Mouse (Mus musculus): ENCODE measurements around the gene Gm14419. TPM values are rescaled to one million over a fixed set of nuclear protein-coding genes. Genes with fewer than 3 reads are reported as not detected.
"Not testable (repeated sequence)": the region's sequence is repeated elsewhere in the genome, so short reads cannot be mapped to it uniquely, and the experiment has no call there.

Gene Gm14419
- 10 to 100 TPM; 25.5 to 33.5 TPM for total RNA-seq (2021)
- long read RNA-seq, experiment 1, partial matches to known transcripts, result 0 of 7 reads
- long read RNA-seq, experiment 1, other reads (novel, unspliced or antisense), result 3 of 7 reads
- long read RNA-seq, experiment 2, partial matches to known transcripts, result 2 of 7 reads
- long read RNA-seq, experiment 2, other reads (novel, unspliced or antisense), result 1 of 7 reads

GRCm38 (mm10) chr2:177000656-177001055, at the start of gene Gm14419:
Gm14419 (plus strand) TSS chr2:177000956.
- H3K27ac ChIP-seq; H3K4me3 ChIP-seq; DNase-seq; intact Hi-C loops (cut with DNase I): not testable (repeated sequence)

Other genes with a start within 250 kb of the Gm14419 start
- gene Gm14295, start 202.3 kb upstream of the Gm14419 start, total RNA-seq (2021), result 10 to 100 TPM in 1 of 2 experiments, 1 to 10 TPM in 1; 8.6 to 13.4 TPM
- gene Gm14408, start 169.8 kb upstream of the Gm14419 start, total RNA-seq (2021), result not detected
- 1 to 10 TPM; 3.5 to 3.6 TPM for gene Gm14296, start 73.1 kb upstream of the Gm14419 start, total RNA-seq (2021)
- 1 to 10 TPM in 1 of 2 experiments, under 1 TPM in 1; 0.89 to 1.8 TPM for gene Gm14401, start 73.4 kb downstream of the Gm14419 start, total RNA-seq (2021)
- 10 to 100 TPM; 13.3 to 16.9 TPM for gene Gm14410, start 205.5 kb downstream of the Gm14419 start, total RNA-seq (2021)